Mouse (Mus musculus) thymus, postnatal 14 days (tissue): ENCODE results near the gene Manbal.

ENCODE experiments used
- DNase-seq: peaks from one replicate; pipeline ENCODE4 v3.0.0; 2021

Gene Manbal

GRCm38 (mm10) chr2:157437123-157437522 lies 69.7 kb downstream of the Manbal start:
- no peak for DNase-seq

- no peak for DNase-seq
Observed at GRCm38 (mm10) chr2:157441363-157441762, 74.0 kb downstream of the Manbal start.
